Mouse (Mus musculus): ENCODE measurements at regions not wholly inside any gene's neighbourhood (a gene's known extent, or its start where the extent isn't known, plus 50 kb on each side); places are given as distances from the start of the nearest gene placed in this dataset.

- 0 out of 2 replicates have a peak, but pooled peaks have one; percentile 24 for TF ChIP-seq CTCF (IDR thresholded peaks at IDR 0.05; ENCODE audit: insufficient read depth, low read length)
- no peak for TF ChIP-seq POLR2A (IDR thresholded peaks at IDR 0.05; ENCODE audit: borderline replicate concordance, extremely low read depth, low read depth, low read length)
These were observed 173.3 kb downstream of the Gm10260 start for GRCm38 (mm10) chr13:97587088-97587487.

All from lung, adult 2 months (tissue).